Mouse (Mus musculus) small intestine, adult 2 months (tissue): Measurements from ENCODE around the gene Mkln1. TPM values are rescaled to one million over a fixed set of nuclear protein-coding genes. Genes with fewer than 3 reads are reported as not detected.

Source experiments
- H3K27ac ChIP-seq: fragments of 200-500 bp; 2 replicates; pipeline ENCODE4 v1.5.1; 2012; ENCODE audit warnings: low read depth, low read length, control low read depth, inconsistent platforms; ENCODE audit not compliant: insufficient read depth
- H3K27me3 ChIP-seq: fragments of 200-500 bp; 2 replicates; pipeline ENCODE4 v1.6.1; 2012; ENCODE audit warnings: mild to moderate bottlenecking, moderate library complexity, low read length, inconsistent platforms; ENCODE audit not compliant: control insufficient read depth, insufficient read depth
- H3K36me3 ChIP-seq: fragments of 200-500 bp; 2 replicates; pipeline ENCODE4 v1.6.1; 2012; ENCODE audit warnings: mild to moderate bottlenecking, low read length, control low read depth, inconsistent platforms; ENCODE audit not compliant: control insufficient read depth, insufficient read depth
- H3K4me1 ChIP-seq: fragments of 200-500 bp; 2 replicates; pipeline ENCODE4 v1.6.1; 2012; ENCODE audit warnings: low read length, inconsistent platforms, mixed read lengths; ENCODE audit not compliant: control insufficient read depth, insufficient read depth, insufficient read length
- H3K4me3 ChIP-seq: fragments of 200-500 bp; 2 replicates; pipeline ENCODE4 v1.5.1; 2012; ENCODE audit warnings: low read depth, mild to moderate bottlenecking, control low read depth, inconsistent platforms, low read length, moderate library complexity
- CTCF ChIP-seq: fragments of 200-500 bp; IDR thresholded peaks from 2 replicates; pipeline ENCODE4 v1.5.1; 2012; ENCODE audit warnings: low read depth, mild to moderate bottlenecking, control low read depth, inconsistent platforms, low read length, moderate library complexity, mixed read lengths; ENCODE audit not compliant: insufficient replicate concordance, insufficient read length; ENCODE audit errors: extremely low read depth
- POLR2A ChIP-seq: fragments of 200-500 bp; IDR thresholded peaks from 2 replicates; pipeline ENCODE4 v1.6.1; 2012; ENCODE audit warnings: low read depth, mild to moderate bottlenecking, control low read depth, inconsistent platforms, low read length, moderate library complexity
- WGBS: fragments of 180-500 bp; shearing (Covaris S2); methylation state at CpG from one replicate; pipeline ENCODE4 v1.1.7; 2018; 5-methylcytosine and 5-hydroxymethylcytosine counted together
- polyA plus RNA-seq: library from polyadenylated mRNA; depleted of rRNA; stranded (reverse); fragments of >200 nt; gene quantifications from 2 replicates; pipeline ENCODE4 v1.2.3, GENCODE M21; 2012; rRNA removed

Mkln1 gene
- 3.0 and 9.8 TPM in 2 replicates for polyA plus RNA-seq

DNA sequence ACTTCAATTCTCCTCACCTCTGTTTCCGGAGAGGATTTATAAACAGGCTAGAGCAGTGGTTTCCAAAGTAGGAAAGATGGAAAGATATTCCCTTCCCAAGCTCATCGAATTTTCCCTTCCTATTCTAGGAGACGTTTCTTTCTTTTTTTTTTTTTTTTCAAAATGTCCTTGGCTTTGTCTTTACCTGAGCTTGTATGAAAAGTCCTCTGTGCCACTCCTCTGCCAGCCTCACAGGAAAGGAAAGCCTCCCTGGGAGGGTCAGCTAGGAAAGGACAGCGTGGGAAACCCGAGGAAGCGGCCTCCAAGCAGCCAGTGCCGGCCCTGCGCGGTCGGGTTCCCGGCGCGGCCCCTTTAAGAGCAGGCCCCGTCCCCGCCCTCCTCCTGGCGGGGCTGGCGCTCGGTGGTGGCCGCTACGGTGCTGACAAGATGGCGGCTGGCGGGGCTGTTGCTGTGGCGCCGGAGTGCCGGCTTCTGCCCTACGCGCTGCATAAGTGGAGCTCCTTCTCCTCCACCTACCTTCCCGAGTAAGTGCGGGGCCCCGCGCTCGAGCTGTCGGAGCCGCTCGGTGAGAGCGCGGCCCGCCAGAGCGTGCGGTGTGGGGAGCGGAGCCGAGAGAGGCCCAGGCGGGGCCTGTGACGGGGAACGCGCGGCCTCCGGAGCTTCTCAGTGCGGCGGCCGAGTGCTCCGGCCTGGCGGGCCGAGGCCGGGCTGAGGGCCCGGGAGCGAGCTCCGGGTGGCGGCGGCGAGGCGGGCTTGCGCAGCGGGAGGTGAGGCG is at the start of gene Mkln1:
Mkln1 (plus strand) TSS at position 305 of the 775 bp plus-strand sequence.
- Histone ChIP-seq H3K4me3 (peak within 1 kb of the TSS; percentile 75), H3K36me3 (no peaks in the 10 kb centered on the region), H3K4me1 (peaks cover 13% of the 10 kb centered on the region), H3K27me3 (no peaks in the 10 kb centered on the region), H3K27ac (peak within 1 kb of the TSS; percentile 74)
- WGBS = under 1% methylated on average over 65 of the region's 65 CpGs
- TF ChIP-seq CTCF (no peak), POLR2A (peak; percentile 66)

DNA sequence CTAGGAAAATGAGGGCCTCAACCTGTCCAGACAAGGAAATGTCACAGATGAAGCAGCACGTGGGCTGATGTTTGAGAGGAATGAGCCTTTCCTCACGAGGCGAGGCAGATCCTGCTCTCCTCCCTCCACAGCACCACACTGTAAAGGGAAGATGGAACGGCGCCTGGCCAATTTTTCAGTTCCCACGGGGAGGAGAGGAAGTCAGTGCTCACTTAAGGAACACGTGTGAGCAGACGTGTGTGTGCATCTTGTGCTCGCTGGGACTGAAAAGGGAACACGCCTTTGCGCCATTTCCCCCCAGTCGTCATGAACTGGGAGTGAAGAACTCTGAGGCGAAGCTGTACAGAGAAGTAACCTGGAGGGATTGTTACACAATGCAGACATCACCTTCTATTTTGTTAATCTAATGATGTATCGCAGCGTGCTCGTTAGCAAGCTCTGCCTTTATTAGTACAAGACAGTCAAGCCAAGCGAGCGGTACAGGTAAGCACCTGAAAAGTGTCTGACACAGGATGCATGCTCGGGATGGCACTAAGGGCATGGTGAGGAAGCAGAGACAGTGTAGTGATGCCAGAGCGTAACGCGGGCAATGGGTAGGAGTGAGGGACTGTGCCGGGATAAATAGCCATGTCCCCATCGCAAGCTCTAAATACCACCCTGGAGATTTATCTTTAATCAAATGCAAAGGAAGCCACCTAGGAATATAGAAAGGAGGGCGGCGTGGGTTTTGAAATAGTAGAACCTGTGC is 41.9 kb upstream of the Mkln1 start:
- TF ChIP-seq POLR2A (no peak), CTCF (no peak)
- 85% methylated on average over 26 of the region's 26 CpGs for WGBS
- H3K4me1 ChIP-seq = no peaks in the 10 kb centered on the region
- H3K4me3 ChIP-seq = no peak overlapping the region
- no peak overlapping the region for H3K27ac ChIP-seq
- no peaks in the 10 kb centered on the region for H3K36me3 ChIP-seq
- no peaks in the 10 kb centered on the region for H3K27me3 ChIP-seq

GRCm38 (mm10) chr6:31357286-31357685 is 41.2 kb upstream of the Mkln1 start:
- H3K4me3 ChIP-seq = no peak overlapping the region
- H3K27ac ChIP-seq = no peak overlapping the region
- no peak for TF ChIP-seq CTCF
- no peak for TF ChIP-seq POLR2A
- H3K27me3 ChIP-seq = no peaks in the 10 kb centered on the region
- H3K36me3 ChIP-seq = no peaks in the 10 kb centered on the region
- H3K4me1 ChIP-seq = no peaks in the 10 kb centered on the region
- WGBS = 70% methylated on average over 4 of the region's 4 CpGs

DNA sequence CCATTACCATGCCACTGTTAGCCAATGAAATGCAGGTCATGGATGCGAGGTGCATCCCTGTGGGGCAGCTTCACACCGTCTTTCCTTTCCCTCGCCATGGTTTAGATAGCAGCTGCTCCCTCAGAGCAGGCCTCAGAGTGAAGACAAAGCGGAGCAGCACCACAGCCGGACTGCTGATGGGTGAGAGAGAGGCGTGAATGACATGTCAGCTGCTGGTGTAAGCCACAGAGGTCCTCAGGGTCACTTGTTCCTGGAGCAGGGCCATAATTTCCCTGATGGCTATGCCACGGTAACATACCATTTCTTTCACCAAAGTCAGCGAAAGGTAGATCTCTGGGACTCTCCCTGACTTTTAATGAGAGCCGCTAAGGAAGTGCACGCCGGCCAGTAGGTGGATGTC is 35.9 kb upstream of the Mkln1 start:
- Histone ChIP-seq H3K27ac (no peak overlapping the region), H3K4me3 (no peak overlapping the region), H3K4me1 (no peaks in the 10 kb centered on the region), H3K27me3 (no peaks in the 10 kb centered on the region), H3K36me3 (no peaks in the 10 kb centered on the region)
- WGBS = 71% methylated on average over 11 of the region's 11 CpGs
- TF ChIP-seq CTCF (no peak), POLR2A (no peak)

GRCm38 (mm10) chr6:31364399-31364798 is 34.1 kb upstream of the Mkln1 start:
- Histone ChIP-seq H3K4me3 (no peak overlapping the region), H3K4me1 (no peaks in the 10 kb centered on the region), H3K27me3 (no peaks in the 10 kb centered on the region), H3K36me3 (no peaks in the 10 kb centered on the region), H3K27ac (no peak overlapping the region)
- no peak for TF ChIP-seq CTCF
- TF ChIP-seq POLR2A = no peak
- WGBS = 63% methylated on average over 3 of the region's 3 CpGs

- Histone ChIP-seq H3K36me3 (no peaks in the 10 kb centered on the region), H3K27me3 (no peaks in the 10 kb centered on the region), H3K4me3 (no peak overlapping the region), H3K27ac (no peak overlapping the region), H3K4me1 (no peaks in the 10 kb centered on the region)
- 79% methylated on average over 10 of the region's 10 CpGs for WGBS
- TF ChIP-seq CTCF = no peak
- TF ChIP-seq POLR2A = no peak
Observed at GRCm38 (mm10) chr6:31367947-31368346, 30.6 kb upstream of the Mkln1 start.

DNA sequence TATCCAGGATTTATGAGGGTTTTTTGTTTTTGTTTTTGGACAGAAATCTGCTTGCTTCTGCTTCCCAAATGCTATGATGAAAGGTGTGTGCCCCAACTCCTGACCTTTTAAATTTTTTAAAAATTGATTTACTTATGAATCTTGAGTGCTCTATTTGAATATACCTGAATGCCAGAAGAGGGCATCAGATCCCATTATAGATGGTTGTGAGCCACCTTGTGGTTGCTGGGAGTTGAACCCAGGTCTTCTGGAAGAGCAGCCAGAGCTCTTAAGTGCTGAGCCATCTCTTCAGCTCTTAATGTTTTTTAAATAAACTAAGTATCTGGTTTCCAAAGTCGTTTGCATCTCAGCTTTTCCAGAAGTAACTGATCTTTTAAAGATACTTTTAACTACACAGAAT is 30.0 kb upstream of the Mkln1 start:
- Histone ChIP-seq H3K27ac (no peak overlapping the region), H3K4me1 (no peaks in the 10 kb centered on the region), H3K4me3 (no peak overlapping the region), H3K36me3 (no peaks in the 10 kb centered on the region), H3K27me3 (no peaks in the 10 kb centered on the region)
- TF ChIP-seq POLR2A (no peak), CTCF (no peak)
- 57% methylated on average over 1 of the region's 1 CpGs for WGBS

- Histone ChIP-seq H3K4me1 (no peaks in the 10 kb centered on the region), H3K27ac (no peak overlapping the region), H3K4me3 (no peak overlapping the region), H3K36me3 (no peaks in the 10 kb centered on the region), H3K27me3 (no peaks in the 10 kb centered on the region)
- WGBS = 74% methylated on average over 3 of the region's 3 CpGs
- TF ChIP-seq CTCF = no peak
- no peak for TF ChIP-seq POLR2A
Observed at GRCm38 (mm10) chr6:31369875-31370274, 28.7 kb upstream of the Mkln1 start.
